Mouse (Mus musculus) brain, embryonic 14.5 days (tissue): ENCODE results near the gene Eya3. TPM values are rescaled to one million over a fixed set of nuclear protein-coding genes. Genes with fewer than 3 reads are reported as not detected.

Experiments used
- DNase-seq: peaks from one replicate; pipeline ENCODE4 v3.0.0-alpha.2; 2011; ENCODE audit warnings: low read depth
- CTCF ChIP-seq: fragments of 200-500 bp; IDR thresholded peaks from 2 replicates; pipeline ENCODE4 v1.5.1; 2012; ENCODE audit warnings: inconsistent platforms, mild to moderate bottlenecking, moderate library complexity, borderline replicate concordance; ENCODE audit not compliant: insufficient read depth, insufficient read length; ENCODE audit errors: extremely low read depth
- POLR2A ChIP-seq: fragments of 200-500 bp; IDR thresholded peaks from 2 replicates; pipeline ENCODE4 v1.6.1; 2012; ENCODE audit warnings: mild to moderate bottlenecking, inconsistent platforms, borderline replicate concordance; ENCODE audit not compliant: poor library complexity, insufficient read depth, insufficient read length, severe bottlenecking; ENCODE audit errors: extremely low read depth
- polyA plus RNA-seq: library from polyadenylated mRNA; depleted of rRNA; stranded (reverse); fragments of >200 nt; gene quantifications from 2 replicates; pipeline ENCODE4 v1.2.3, GENCODE M21; 2012

The Eya3 gene
- polyA plus RNA-seq, 1 experiment: 29.6 TPM

DNA sequence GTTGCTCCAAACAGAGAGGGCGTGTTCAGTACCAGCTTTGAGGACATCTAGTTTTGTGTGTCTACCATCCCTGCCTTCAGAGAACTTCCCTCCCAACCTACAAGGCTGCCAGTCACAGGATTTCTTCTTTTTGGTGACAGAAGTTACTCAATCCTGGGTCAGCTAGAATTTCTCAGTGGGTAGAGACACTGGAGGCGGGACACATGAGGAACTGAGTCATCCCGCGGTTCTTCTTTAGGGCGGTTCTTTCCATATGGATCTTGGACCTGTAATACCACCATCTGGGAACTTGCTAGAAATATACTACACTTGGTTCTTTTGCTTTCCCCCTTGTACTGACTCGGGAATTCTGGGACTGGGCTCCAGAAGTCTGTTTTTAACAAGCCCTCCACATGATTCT lies 20.9 kb upstream of the Eya3 start:
- TF ChIP-seq POLR2A: no peak
- no peak for TF ChIP-seq CTCF
- no peak for DNase-seq

DNA sequence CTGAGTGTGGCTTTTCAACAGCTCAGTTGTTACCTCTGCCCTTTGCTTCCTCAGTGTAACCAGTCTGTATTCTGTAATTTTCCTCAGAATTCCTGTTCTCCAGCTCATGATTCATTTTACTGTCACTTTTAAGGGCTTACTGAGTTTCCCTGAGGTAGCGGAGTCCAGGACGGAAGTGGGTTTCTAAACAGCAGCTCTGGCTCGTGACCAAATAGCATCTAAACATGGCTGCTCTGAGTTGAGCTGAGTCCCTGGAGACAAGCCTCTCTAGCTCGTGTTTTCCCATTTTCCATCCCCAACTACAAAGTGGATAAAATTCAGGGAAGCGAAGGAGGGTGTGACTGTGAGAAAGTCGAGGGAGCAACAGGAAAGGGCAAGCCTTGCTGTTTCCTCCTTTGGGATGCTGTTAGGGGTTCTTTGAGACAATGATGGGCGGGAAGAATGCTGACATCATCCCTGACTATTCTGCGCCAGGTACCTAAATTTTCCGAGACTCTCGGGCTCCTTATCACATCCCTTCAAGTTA lies 19.9 kb upstream of the Eya3 start:
- TF ChIP-seq CTCF: no peak
- no peak for TF ChIP-seq POLR2A
- no peak for DNase-seq

DNA sequence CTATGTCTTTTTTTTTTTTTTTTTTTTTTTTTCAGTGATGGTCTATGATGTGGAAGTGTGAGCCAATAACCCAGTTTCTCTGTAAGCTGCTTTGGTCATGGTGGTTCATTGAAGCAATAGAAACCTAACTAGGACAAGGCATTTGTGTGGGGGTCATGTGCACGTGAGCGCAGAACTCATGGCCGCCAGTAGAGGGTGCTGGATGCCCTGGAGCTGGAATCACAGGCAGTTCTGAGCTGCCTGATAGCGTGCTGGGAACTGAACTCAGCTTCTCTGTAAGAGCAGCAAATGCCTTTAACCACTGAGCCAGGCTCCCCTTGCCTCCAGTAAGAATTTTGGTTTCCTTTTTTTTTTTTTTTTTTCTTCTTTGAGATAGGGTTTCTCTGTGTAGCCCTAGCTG lies 18.7 kb upstream of the Eya3 start:
- no peak for DNase-seq
- TF ChIP-seq POLR2A: no peak
- no peak for TF ChIP-seq CTCF

DNA sequence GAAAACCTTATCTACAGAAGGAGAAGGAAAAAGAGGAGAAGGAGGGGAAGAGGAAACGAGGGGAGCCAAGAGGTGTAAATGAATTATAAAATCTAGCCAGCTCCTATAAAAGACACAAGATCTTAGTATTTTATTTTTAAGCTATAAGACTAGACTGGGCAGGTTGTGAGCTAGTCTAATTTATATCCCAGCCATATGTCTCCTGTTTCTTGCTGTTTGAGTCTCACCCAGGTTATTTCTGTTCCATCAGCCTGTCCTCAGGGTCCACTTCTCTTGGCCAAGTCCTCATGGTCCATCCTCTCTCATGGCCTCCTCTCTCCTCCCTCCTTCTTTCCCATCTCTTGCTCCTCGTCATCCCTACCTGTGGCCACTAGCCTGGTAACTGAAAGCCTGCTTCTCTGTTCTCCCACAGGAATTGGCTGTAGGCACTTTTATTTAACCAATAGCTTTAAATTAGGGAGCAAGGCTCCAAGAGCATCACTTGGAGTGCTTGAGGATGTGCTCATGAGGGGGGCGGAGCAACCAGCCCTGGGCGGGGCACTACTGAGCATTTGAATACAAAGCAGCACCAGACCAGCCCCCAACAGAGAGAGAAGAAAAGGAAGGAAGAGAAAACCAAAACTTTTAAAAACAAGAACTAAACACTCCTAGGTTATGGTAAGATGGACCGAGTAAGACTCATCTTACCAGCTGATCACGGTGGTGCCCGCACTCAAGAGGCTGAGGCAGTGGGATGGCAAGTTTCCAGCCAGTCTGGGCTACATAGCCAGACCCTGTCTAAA lies 17.3 kb upstream of the Eya3 start:
- no peak for DNase-seq
- TF ChIP-seq POLR2A (no peak), CTCF (no peak)

DNA sequence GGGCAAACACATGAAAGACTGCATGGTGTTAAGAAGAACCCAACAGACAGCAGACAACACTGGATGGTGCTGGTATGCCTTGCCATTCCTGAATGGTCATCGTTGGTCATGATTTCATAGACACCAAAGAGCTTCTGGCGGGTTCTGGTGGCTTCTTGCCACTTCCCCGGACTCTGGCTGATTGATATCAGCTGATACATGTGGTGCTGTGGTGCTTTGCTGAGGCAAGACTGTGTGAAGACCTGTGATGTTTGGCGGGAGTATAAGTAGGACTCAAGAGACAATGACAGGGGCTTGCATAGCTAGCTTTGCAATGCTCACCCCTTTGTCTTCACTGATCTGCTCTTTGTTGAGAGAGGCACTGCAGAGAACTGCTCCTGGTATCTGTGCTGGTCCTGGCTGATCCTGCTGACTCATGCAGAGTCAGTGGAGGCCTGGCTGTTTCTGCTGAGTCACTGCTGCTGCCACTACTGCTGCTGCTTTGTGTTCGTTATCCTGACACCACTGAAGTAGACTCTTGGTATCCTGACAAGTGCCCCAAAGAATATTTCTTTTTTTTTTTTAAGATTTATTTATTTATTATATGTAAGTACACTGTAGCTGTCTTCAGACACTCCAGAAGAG lies 14.6 kb upstream of the Eya3 start:
- DNase-seq: peak; percentile 3
- TF ChIP-seq POLR2A: no peak
- TF ChIP-seq CTCF: no peak

DNA sequence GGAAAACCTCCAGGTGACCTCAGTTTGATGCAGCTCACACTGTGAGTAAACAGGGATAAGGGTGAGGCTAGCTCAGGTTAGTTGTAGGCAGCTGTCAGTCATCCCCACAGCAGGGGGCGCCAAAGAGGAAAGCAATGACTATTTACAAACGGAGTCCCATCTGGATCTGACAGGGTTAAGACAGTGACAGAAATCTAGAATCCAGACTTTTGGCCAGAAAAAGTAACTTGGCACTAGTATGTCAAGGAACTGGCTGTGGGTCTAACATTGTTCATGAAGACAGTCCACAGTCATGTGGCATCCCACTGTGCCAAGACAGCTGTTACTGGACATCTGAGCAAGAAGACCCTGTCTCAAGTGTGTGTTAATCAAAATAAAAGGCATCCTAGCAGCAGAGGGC lies 10.0 kb upstream of the Eya3 start:
- TF ChIP-seq CTCF: peak; percentile 39; the same call in 1 of the 2 replicates
- no peak for TF ChIP-seq POLR2A
- peak; percentile 8 for DNase-seq

DNA sequence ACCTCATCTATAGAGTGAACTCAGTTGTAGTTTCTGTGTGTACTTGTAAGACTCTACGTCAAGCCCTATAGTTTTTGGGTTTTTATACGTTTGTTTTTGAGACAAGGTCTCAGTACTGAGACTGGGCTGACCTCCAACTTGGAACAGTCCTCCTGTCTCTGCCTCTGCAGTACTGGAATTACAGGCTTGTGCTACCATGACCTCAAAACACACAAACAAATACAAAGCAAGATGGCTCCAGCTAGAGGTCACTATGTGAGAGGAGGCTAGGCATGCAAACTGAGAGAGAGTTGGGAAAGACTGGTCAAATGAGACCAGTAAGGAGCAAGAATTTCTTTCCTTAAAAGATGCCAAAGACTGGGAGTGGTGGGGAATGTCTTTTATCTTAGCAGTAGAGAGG lies 2.8 kb upstream of the Eya3 start:
- TF ChIP-seq POLR2A (no peak), CTCF (no peak)
- no peak for DNase-seq

DNA sequence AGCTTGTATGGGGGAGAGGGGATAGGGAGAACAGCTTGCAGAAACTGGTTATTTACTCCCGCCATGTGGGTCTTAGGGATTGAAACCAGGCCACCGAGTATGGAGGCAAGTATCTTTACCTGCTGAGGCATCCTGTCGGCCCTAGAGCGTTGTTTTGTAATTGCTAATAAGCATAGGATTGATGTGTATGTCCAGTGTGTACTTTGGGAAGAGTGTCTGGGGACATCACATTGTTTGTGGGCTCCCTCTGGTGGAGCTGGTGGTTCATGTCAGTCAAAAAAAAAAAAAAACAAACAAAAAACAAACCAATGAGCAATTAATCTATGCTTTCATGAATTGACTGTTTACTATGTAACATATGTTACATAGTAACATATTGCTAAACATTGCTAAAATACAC lies 2.2 kb upstream of the Eya3 start:
- TF ChIP-seq POLR2A (no peak), CTCF (peak; percentile 59; the same call in 1 of the 2 replicates)
- peak; percentile 50 for DNase-seq

DNA sequence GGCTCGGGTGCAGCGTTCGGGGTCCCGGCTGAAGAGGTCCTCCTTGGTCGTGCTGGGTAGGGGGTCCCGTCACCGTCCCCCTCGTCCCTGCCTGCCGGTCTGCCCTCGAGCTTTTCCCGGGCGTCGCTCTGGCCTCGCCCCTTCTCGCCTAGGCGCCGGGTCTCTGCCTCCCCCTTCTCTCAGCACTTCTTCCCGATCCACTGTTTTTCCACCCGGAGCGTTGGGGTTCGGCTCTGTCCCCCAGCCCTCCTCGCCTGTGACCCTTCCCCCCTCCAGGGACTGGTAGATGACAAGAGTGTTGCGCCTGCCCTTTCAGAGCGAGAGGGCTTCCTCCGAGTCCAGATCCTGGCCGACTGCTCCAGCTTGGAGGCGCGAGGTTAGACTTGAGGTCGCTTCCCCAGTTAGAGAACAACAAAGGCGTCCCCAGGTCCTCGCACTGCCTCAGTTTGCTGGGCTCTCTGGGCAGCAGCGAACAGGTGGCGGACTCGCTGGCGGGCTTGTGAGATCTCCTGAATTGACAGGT lies 465 bp downstream of the Eya3 start:
- peak; percentile 24 for DNase-seq
- no peak for TF ChIP-seq CTCF
- TF ChIP-seq POLR2A: no peak

DNA sequence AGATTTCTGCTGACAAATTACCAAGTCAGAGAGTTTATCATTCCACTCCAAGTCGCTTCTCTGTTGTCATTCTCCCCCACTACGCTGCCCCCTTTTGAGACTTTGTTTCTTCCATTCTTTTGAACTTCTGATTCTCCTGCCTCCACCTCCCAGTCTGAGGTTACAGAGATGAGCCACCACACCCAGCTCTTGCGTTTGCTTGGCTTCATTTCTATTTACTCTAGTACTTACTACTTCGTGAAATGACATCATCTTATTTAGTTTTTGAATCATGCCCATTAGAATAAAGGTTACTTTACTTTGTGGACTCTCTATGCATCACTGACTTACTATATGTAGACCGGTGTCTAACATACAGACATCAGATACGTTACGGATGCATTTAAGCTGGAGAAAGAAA lies 8.7 kb downstream of the Eya3 start:
- no peak for TF ChIP-seq CTCF
- no peak for TF ChIP-seq POLR2A
- DNase-seq: no peak

DNA sequence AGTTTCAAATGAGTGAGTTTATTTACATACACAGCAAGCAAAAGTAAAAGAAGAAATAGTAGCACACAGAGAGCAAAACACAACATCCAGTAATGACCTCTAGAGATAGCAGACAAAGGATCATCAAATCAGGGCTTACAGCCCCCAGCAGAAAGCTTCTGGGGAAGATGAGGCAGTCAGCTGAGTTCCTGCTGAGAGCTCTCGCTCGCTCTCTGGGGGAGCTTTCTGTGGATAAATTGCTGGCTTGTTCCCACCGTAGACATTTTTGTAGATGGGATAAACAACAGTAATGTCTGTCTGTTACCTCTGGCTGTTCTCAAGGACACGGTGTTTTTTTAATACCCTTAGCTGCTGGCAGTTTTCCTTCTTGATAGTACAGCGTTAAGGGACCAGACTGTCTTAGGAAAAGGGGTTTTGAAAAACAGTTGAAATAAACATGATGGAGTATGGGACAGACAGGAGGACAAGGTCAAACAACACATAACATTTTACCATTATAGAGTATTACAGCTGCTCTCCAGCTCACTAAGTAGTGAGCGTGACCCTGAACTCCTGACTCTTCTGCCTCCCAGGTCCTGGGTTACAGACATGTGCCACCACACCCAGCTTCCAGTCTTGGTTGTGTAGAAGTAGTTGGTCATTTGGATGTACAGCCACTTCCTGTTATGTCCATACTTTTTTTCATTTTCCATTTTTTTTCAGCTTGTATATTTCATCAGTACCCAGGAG lies 10.6 kb downstream of the Eya3 start:
- TF ChIP-seq POLR2A (no peak), CTCF (no peak)
- no peak for DNase-seq
